Mouse (Mus musculus) spleen, adult 2 months (tissue): ENCODE data around the gene Tbc1d10b. TPM values are rescaled to one million over a fixed set of nuclear protein-coding genes. Genes with fewer than 3 reads are reported as not detected.

Experiments
- DNase-seq, 2 experiments: peaks; one replicate each; pipeline versions ENCODE4 v3.0.0 to v3.0.0-alpha.2; 2012 to 2021; ENCODE audit warnings: low spot score in 2 of 2, low read depth in 1 of 2
- H3K27ac ChIP-seq: fragments of 200-500 bp; 2 replicates; pipeline ENCODE4 v1.5.1; 2012; ENCODE audit warnings: low read length, inconsistent platforms; ENCODE audit not compliant: insufficient read depth
- H3K27me3 ChIP-seq: fragments of 200-500 bp; 2 replicates; pipeline ENCODE4 v1.6.1; 2012; ENCODE audit warnings: mild to moderate bottlenecking, moderate library complexity, low read length, inconsistent platforms; ENCODE audit not compliant: control insufficient read depth, insufficient read depth
- H3K36me3 ChIP-seq: fragments of 200-500 bp; 2 replicates; pipeline ENCODE4 v1.6.1; 2012; ENCODE audit warnings: mild to moderate bottlenecking, low read length, inconsistent platforms; ENCODE audit not compliant: control insufficient read depth, insufficient read depth
- H3K4me1 ChIP-seq: fragments of 200-500 bp; 2 replicates; pipeline ENCODE4 v1.6.1; 2011; ENCODE audit warnings: inconsistent platforms; ENCODE audit not compliant: control insufficient read depth, insufficient read depth, insufficient read length
- H3K4me3 ChIP-seq: fragments of 200-500 bp; 2 replicates; pipeline ENCODE4 v1.5.1; 2011; ENCODE audit warnings: mild to moderate bottlenecking, inconsistent platforms; ENCODE audit not compliant: insufficient read depth, insufficient read length; ENCODE audit errors: extremely low read depth
- CTCF ChIP-seq: fragments of 200-500 bp; IDR thresholded peaks from 2 replicates; pipeline ENCODE4 v1.5.1; 2011; ENCODE audit warnings: mild to moderate bottlenecking, inconsistent platforms; ENCODE audit not compliant: insufficient read depth, insufficient read length, insufficient replicate concordance; ENCODE audit errors: extremely low read depth
- POLR2A ChIP-seq: fragments of 200-500 bp; IDR thresholded peaks from 2 replicates; pipeline ENCODE4 v1.6.1; 2011; ENCODE audit warnings: low read depth, low read length, inconsistent platforms
- WGBS: fragments of 180-500 bp; shearing (Covaris S2); methylation state at CpG from one replicate; pipeline ENCODE4 v1.1.7; 2018; 5-methylcytosine and 5-hydroxymethylcytosine counted together
- polyA plus RNA-seq: library from polyadenylated mRNA; depleted of rRNA; stranded (reverse); fragments of >200 nt; gene quantifications from 2 replicates; pipeline ENCODE4 v1.2.3, GENCODE M21; 2012

The Tbc1d10b gene
- polyA plus RNA-seq, 1 experiment = 33.0 TPM

- no peak for DNase-seq
- no peak overlapping the region for H3K27ac ChIP-seq
- no peaks in the 10 kb centered on the region for H3K27me3 ChIP-seq
- WGBS = 55% methylated on average over 11 of the region's 11 CpGs
- peak overlapping the region; percentile 77 for H3K4me3 ChIP-seq
- TF ChIP-seq CTCF (no peak), POLR2A (no peak)
- peaks cover 9% of the 10 kb centered on the region; the same call in 1 of the 2 replicates for H3K4me1 ChIP-seq
- H3K36me3 ChIP-seq = peaks cover 52% of the 10 kb centered on the region
Measured at GRCm38 (mm10) chr7:127196484-127196883, 11.8 kb downstream of the Tbc1d10b start.

- peak; percentile 93 to 96 for DNase-seq
- H3K27me3 ChIP-seq = no peaks in the 10 kb centered on the region
- H3K4me3 ChIP-seq = peak within 1 kb of the TSS; percentile 82
- under 1% methylated on average over 51 of the region's 51 CpGs for WGBS
- H3K36me3 ChIP-seq = peaks cover 48% of the 10 kb centered on the region
- H3K27ac ChIP-seq = peak within 1 kb of the TSS; percentile 79
- peaks cover 9% of the 10 kb centered on the region; the same call in 1 of the 2 replicates for H3K4me1 ChIP-seq
- TF ChIP-seq POLR2A = peak; percentile 10; the same call in 1 of the 2 replicates
- no peak for TF ChIP-seq CTCF
Measured at GRCm38 (mm10) chr7:127195544-127196295, 12.5 kb downstream of the Tbc1d10b start, which contains the start of gene Cd2bp2. Gene Cd2bp2, minus strand, starts transcription at chr7:127196050.

DNA sequence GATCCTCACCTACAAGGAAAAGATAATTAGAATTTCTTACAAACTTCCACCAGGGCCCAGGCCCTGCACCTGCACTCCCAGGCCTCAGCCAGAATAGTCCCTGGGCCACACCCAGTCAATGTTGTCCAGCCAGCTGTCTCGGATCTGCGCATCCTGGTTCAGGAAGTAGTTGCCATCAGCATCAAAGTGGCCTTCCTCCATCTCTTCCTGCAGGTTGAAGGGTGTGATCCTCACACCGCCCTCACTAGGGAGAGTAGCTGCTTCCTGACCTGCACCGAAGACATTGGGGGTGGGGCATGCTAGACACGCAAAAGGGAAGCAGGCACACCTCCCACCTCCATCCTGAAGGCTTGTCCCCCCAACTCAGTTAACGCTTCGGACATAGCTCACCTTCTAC is 13.6 kb downstream of the Tbc1d10b start:
- 52% methylated on average over 7 of the region's 7 CpGs for WGBS
- Histone ChIP-seq H3K4me3 (no peak overlapping the region; the same call in 1 of the 2 replicates), H3K4me1 (peaks cover 9% of the 10 kb centered on the region; the same call in 1 of the 2 replicates), H3K27me3 (no peaks in the 10 kb centered on the region), H3K27ac (no peak overlapping the region), H3K36me3 (peaks cover 41% of the 10 kb centered on the region)
- TF ChIP-seq CTCF = no peak
- no peak for TF ChIP-seq POLR2A
- no peak for DNase-seq

DNA sequence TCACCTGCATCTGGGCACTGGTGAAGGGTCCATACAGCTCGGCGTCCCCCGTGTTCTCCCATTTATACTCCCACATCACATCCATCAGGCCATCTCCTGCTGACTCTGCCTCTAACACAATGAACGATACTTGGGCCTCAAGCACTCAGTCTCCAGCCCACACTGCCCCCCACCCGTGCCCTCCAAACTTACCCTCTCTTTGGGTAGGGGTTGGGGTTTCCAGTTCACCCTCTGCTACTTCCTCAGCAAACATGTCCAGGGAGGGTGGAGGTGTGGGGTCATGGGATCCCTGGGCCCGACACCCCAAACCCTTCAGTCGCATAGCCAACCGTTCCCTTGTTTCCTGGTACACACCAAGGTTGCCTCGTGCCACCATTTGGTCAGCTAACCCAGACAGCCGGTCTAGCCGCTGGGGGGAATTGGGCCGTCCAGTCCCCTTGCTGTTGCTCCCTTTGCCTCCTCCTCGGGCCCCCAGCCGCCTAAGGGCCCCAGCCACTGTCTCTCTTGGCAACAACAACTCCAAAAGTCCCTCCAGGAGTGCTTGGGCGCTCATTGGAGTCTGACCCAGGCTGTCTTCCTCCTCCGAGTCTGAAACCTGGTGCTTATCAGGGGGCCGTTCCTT is 14.1 kb downstream of the Tbc1d10b start:
- 96% methylated on average over 17 of the region's 17 CpGs for WGBS
- no peak for DNase-seq
- no peaks in the 10 kb centered on the region for H3K27me3 ChIP-seq
- peaks cover 9% of the 10 kb centered on the region; the same call in 1 of the 2 replicates for H3K4me1 ChIP-seq
- no peak overlapping the region for H3K27ac ChIP-seq
- H3K36me3 ChIP-seq = peaks cover 36% of the 10 kb centered on the region
- TF ChIP-seq POLR2A = no peak
- no peak for TF ChIP-seq CTCF
- H3K4me3 ChIP-seq = no peak overlapping the region

- TF ChIP-seq CTCF = no peak
- TF ChIP-seq POLR2A = no peak
- no peak for DNase-seq
- Histone ChIP-seq H3K27me3 (no peaks in the 10 kb centered on the region), H3K36me3 (peaks cover 25% of the 10 kb centered on the region), H3K27ac (no peak overlapping the region), H3K4me3 (no peak overlapping the region), H3K4me1 (peaks cover 13% of the 10 kb centered on the region; the same call in 1 of the 2 replicates)
- 95% methylated on average over 5 of the region's 5 CpGs for WGBS
Measured at GRCm38 (mm10) chr7:127192989-127193388, 15.3 kb downstream of the Tbc1d10b start.

DNA sequence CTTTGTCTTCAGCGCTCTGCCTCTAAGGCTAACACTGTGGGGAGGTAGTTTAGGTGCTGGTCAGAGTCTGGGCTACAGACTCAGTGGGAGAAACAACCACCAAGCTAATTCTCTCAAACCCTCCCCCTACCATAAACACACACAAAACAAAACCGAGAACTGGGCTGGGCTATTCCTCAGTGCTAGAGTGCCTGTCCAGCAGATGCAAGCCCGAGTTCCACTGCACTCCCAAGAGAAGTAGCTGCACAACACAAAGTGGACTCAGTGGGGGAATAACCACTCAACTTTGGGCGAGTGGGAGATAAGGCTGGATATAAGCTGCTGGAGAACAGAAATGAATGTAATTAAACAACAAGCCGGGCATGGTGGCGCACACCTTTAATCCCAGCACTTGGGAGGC is 17.6 kb downstream of the Tbc1d10b start:
- TF ChIP-seq CTCF = no peak
- TF ChIP-seq POLR2A = no peak
- peaks cover 25% of the 10 kb centered on the region for H3K36me3 ChIP-seq
- no peaks in the 10 kb centered on the region for H3K27me3 ChIP-seq
- no peak for DNase-seq
- no peak overlapping the region for H3K27ac ChIP-seq
- WGBS = 85% methylated on average over 6 of the region's 6 CpGs
- peaks cover 9% of the 10 kb centered on the region; the same call in 1 of the 2 replicates for H3K4me1 ChIP-seq
- H3K4me3 ChIP-seq = no peak overlapping the region
